Mouse (Mus musculus) stomach, postnatal 0 days (tissue): ENCODE results near the gene Sugp1. TPM values are rescaled to one million over a fixed set of nuclear protein-coding genes. Genes with fewer than 3 reads are reported as not detected.
A peak's percentile ranks its signal among the peaks of the same experiment; 100 is the strongest.

Source experiments
- ATAC-seq: fragments of 200-750 bp; cut with Nextera tagmentation; 2 replicates; pipeline ENCODE4 v1.8.0; 2017; ENCODE audit not compliant: low FRiP score, low TSS enrichment
- DNase-seq: peaks from one replicate; pipeline ENCODE4 v3.0.0-alpha.2; 2016; ENCODE audit warnings: low spot score
- H3K27ac ChIP-seq: fragments of 300-500 bp; sonication (generic); replicated peaks from 2 replicates; pipeline ENCODE4 v1.5.1; 2014; ENCODE audit warnings: mild to moderate bottlenecking, control low read depth
- H3K27me3 ChIP-seq: fragments of 300-500 bp; sonication (generic); 2 replicates; pipeline ENCODE4 v1.6.1; 2014; ENCODE audit warnings: low read length; ENCODE audit not compliant: control insufficient read depth, insufficient read depth
- H3K36me3 ChIP-seq: fragments of 300-500 bp; sonication (generic); 2 replicates; pipeline ENCODE4 v1.6.1; 2014; ENCODE audit warnings: low read length, mixed read lengths; ENCODE audit not compliant: control insufficient read depth, insufficient read depth
- H3K4me1 ChIP-seq: fragments of 300-500 bp; sonication (generic); replicated peaks from 2 replicates; pipeline ENCODE4 v1.6.1; 2014; ENCODE audit warnings: antibody characterized with exemption; ENCODE audit not compliant: control insufficient read depth, insufficient read depth
- H3K4me2 ChIP-seq: fragments of 300-500 bp; sonication (generic); replicated peaks from 2 replicates; pipeline ENCODE4 v1.6.1; 2014; ENCODE audit warnings: low read depth, mild to moderate bottlenecking, control low read depth, moderate library complexity
- H3K4me3 ChIP-seq: fragments of 300-500 bp; sonication (generic); 2 replicates; pipeline ENCODE4 v1.5.1; 2014; ENCODE audit warnings: low read depth, low read length, control low read depth
- H3K9ac ChIP-seq: fragments of 300-500 bp; sonication (generic); 2 replicates; pipeline ENCODE4 v1.6.1; 2014; ENCODE audit warnings: mild to moderate bottlenecking, low read length, control low read depth, mixed read lengths
- H3K9me3 ChIP-seq: fragments of 300-500 bp; sonication (generic); 2 replicates; pipeline ENCODE4 v1.6.1; 2016; ENCODE audit warnings: low read length; ENCODE audit not compliant: control insufficient read depth
- CTCF ChIP-seq: IDR thresholded peaks from 2 replicates; pipeline ENCODE4 v1.5.1; 2016; ENCODE audit warnings: antibody characterized with exemption, low read depth, mild to moderate bottlenecking, moderate library complexity
- EP300 ChIP-seq: optimal IDR thresholded peaks from 2 replicates; pipeline ENCODE3; 2016; ENCODE audit warnings: antibody characterized with exemption
- WGBS: fragments of 180-500 bp; shearing (Covaris S2); extraction: QIAGEN DNeasy Blood & Tissue Kit; methylation state at CpG from one replicate; pipeline ENCODE4 v1.1.7; 2014; 5-methylcytosine and 5-hydroxymethylcytosine counted together
- polyA plus RNA-seq: library from polyadenylated mRNA; unstranded; fragments of >200 nt; fragmentation: Nextera tagmentation; extraction: Ambion mirVana; gene quantifications from 2 replicates; pipeline ENCODE4 v1.2.1, GENCODE M21; 2015

Sugp1 gene
- polyA plus RNA-seq, 1 experiment from 2014 or later, result 21.2 TPM

DNA sequence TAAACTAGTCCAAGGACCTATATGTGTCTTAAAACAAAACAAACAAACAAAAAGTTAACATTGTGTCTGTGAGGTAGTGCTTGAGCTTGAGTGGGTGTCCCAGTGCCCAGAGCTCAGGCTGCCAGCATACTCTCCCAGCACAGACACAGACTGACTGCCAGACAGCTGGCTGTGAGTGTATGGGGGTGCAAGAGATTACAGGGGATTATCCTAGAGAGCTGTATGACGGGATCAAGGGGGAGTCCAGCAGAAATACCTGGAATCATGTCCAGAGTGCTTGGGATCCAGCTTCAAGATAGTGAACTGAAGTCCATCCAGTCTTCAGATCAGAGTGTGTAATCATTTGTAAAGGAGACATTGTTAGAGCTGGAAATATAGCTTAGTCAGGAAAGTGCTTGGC is 15.1 kb downstream of the Sugp1 start:
- Histone ChIP-seq H3K4me2 (no peak overlapping the region), H3K27ac (no peak overlapping the region), H3K4me1 (no peaks in the 10 kb centered on the region), H3K27me3 (no peaks in the 10 kb centered on the region), H3K4me3 (no peak overlapping the region), H3K9ac (no peak overlapping the region), H3K9me3 (no peaks in the 10 kb centered on the region), H3K36me3 (peaks cover 35% of the 10 kb centered on the region)
- no peak for TF ChIP-seq CTCF
- TF ChIP-seq EP300, result no peak
- 63% methylated on average over 1 of the region's 1 CpGs for WGBS
- no peak for ATAC-seq
- no peak for DNase-seq

- H3K27me3 ChIP-seq, result no peaks in the 10 kb centered on the region
- no peaks in the 10 kb centered on the region for H3K9me3 ChIP-seq
- H3K9ac ChIP-seq, result no peak overlapping the region
- WGBS, result 67% methylated on average over 2 of the region's 2 CpGs
- H3K4me3 ChIP-seq, result no peak overlapping the region
- no peak for TF ChIP-seq CTCF
- no peak for TF ChIP-seq EP300
- ATAC-seq, result peak; percentile 21; the same call in 1 of the 2 replicates
- peaks cover 7% of the 10 kb centered on the region for H3K4me1 ChIP-seq
- peak overlapping the region; percentile 54; the same call in 1 of the 2 replicates for H3K4me2 ChIP-seq
- no peak for DNase-seq
- no peak overlapping the region for H3K27ac ChIP-seq
- H3K36me3 ChIP-seq, result peaks cover 6% of the 10 kb centered on the region; the same call in 1 of the 2 replicates
Observed at GRCm38 (mm10) chr8:70071836-70072440, 29.3 kb downstream of the Sugp1 start.

DNA sequence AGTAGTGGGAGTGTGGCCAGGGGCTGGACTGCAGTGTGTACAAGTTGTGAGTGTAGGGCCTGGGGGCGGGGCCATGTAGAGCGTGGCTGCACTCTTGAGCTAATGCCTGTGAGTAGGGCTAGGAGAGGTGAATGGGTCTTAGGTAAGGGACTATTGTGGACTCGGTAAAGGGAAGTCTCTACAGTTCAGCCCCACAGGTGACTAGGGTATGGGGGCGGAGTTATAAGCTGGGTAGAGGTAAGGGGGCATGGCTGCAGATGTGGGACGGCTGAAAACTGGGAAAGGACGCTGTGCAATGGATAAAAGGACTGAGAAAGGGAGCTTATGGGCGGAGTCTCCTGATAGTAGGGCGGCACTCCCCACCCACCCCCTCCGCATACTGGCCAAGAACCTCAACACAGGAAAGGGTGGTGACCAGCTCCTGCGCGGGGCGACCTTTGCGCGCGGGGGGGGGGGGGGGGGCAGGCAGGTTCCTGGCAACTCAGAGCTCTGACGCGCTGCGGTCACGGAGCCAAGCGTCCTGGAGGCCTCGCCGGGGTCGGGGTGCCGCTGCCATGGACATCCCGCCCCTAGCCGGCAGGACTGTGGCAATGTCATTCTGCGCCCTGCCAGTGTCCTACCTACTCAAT is 29.9 kb downstream of the Sugp1 start, which contains the start of gene Tm6sf2:
Tm6sf2 (plus strand) TSS at position 484 of the 629 bp plus-strand sequence.
- no peak within 1 kb of the TSS for H3K27ac ChIP-seq
- H3K27me3 ChIP-seq, result no peaks in the 10 kb centered on the region
- H3K9ac ChIP-seq, result 0 out of 2 replicates have a peak within 1 kb of the TSS, but pooled peaks have one; percentile 31
- peaks cover 7% of the 10 kb centered on the region for H3K4me1 ChIP-seq
- peak within 1 kb of the TSS; percentile 17; the same call in 1 of the 2 replicates for H3K4me3 ChIP-seq
- WGBS, result 11% methylated on average over 21 of the region's 27 CpGs
- no peaks in the 10 kb centered on the region for H3K9me3 ChIP-seq
- ATAC-seq (peak; percentile 86), DNase-seq (peak; percentile 82)
- 0 out of 2 replicates have a peak, but pooled peaks cover 4% of the 10 kb centered on the region for H3K36me3 ChIP-seq
- TF ChIP-seq CTCF (no peak), EP300 (no peak)
- peak within 1 kb of the TSS; percentile 54 for H3K4me2 ChIP-seq

DNA sequence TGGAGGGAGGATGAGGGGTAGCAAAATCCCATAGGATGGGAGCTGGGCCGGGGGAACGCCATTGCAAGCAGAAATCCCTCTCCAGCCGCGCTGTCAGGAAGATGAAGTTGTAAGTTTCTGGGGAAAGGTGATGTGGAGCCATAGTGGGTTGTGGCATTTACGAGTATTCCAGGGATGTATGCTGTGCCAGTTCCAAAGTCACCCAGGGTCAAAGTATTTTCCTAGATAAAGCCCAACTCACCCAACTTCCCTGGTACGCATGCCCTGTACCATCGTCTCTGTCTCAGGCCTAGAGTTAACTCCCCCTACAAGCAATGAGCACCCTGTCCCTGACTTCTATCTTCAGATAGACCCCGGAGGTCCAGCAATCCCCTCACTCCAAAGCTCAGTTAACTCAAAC is 30.5 kb downstream of the Sugp1 start:
- 45% methylated on average over 8 of the region's 8 CpGs for WGBS
- Histone ChIP-seq H3K4me1 (peaks cover 7% of the 10 kb centered on the region), H3K9ac (0 out of 2 replicates have a peak overlapping the region, but pooled peaks have one; percentile 31), H3K9me3 (no peaks in the 10 kb centered on the region), H3K27me3 (no peaks in the 10 kb centered on the region), H3K4me2 (peak overlapping the region; percentile 54), H3K27ac (no peak overlapping the region), H3K36me3 (0 out of 2 replicates have a peak, but pooled peaks cover 4% of the 10 kb centered on the region), H3K4me3 (peak overlapping the region; percentile 17; the same call in 1 of the 2 replicates)
- ATAC-seq (no peak), DNase-seq (no peak)
- TF ChIP-seq EP300 (no peak), CTCF (no peak)

GRCm38 (mm10) chr8:70073682-70074081 is 31.1 kb downstream of the Sugp1 start:
- no peak overlapping the region for H3K27ac ChIP-seq
- WGBS, result 55% methylated on average over 1 of the region's 1 CpGs
- no peak overlapping the region for H3K4me2 ChIP-seq
- ATAC-seq (no peak), DNase-seq (no peak)
- no peak overlapping the region for H3K9ac ChIP-seq
- TF ChIP-seq CTCF (no peak), EP300 (no peak)
- peaks cover 7% of the 10 kb centered on the region for H3K4me1 ChIP-seq
- H3K4me3 ChIP-seq, result no peak overlapping the region
- no peaks in the 10 kb centered on the region for H3K27me3 ChIP-seq
- H3K36me3 ChIP-seq, result 0 out of 2 replicates have a peak, but pooled peaks cover 4% of the 10 kb centered on the region
- no peaks in the 10 kb centered on the region for H3K9me3 ChIP-seq

GRCm38 (mm10) chr8:70081976-70082375 is 39.4 kb downstream of the Sugp1 start:
- H3K36me3 ChIP-seq, result no peaks in the 10 kb centered on the region
- no peak overlapping the region for H3K4me2 ChIP-seq
- no peak for DNase-seq
- no peak overlapping the region for H3K4me3 ChIP-seq
- H3K27ac ChIP-seq, result no peak overlapping the region
- no peaks in the 10 kb centered on the region for H3K9me3 ChIP-seq
- H3K27me3 ChIP-seq, result peaks cover 18% of the 10 kb centered on the region
- no peak for TF ChIP-seq EP300
- TF ChIP-seq CTCF, result no peak
- ATAC-seq, result no peak
- 80% methylated on average over 2 of the region's 2 CpGs for WGBS
- H3K4me1 ChIP-seq, result no peaks in the 10 kb centered on the region
- H3K9ac ChIP-seq, result no peak overlapping the region
